Mouse (Mus musculus) limb, embryonic 15.5 days (tissue): ENCODE data around the gene Tmem171. TPM values are rescaled to one million over a fixed set of nuclear protein-coding genes. Genes with fewer than 3 reads are reported as not detected.

Source experiments
- ATAC-seq: fragments of 200-750 bp; cut with Nextera tagmentation; 2 replicates; pipeline ENCODE4 v1.8.0; 2017; ENCODE audit warnings: low read depth, moderate TSS enrichment; ENCODE audit not compliant: insufficient number of reproducible peaks, low FRiP score, low TSS enrichment
- H3K27ac ChIP-seq: fragments of 300-500 bp; sonication (generic); 2 replicates; pipeline ENCODE4 v1.5.1; 2015; ENCODE audit warnings: moderate library complexity, mild to moderate bottlenecking, inconsistent platforms
- H3K27me3 ChIP-seq: fragments of 300-500 bp; sonication (generic); 2 replicates; pipeline ENCODE4 v1.6.1; 2015; ENCODE audit warnings: inconsistent platforms
- H3K36me3 ChIP-seq: fragments of 300-500 bp; sonication (generic); 2 replicates; pipeline ENCODE4 v1.6.1; 2015; ENCODE audit warnings: inconsistent platforms
- H3K4me1 ChIP-seq: fragments of 300-500 bp; sonication (generic); 2 replicates; pipeline ENCODE4 v1.6.1; 2015; ENCODE audit warnings: inconsistent platforms
- H3K4me2 ChIP-seq: fragments of 300-500 bp; sonication (generic); 2 replicates; pipeline ENCODE4 v1.6.1; 2015; ENCODE audit warnings: mild to moderate bottlenecking, inconsistent platforms
- H3K4me3 ChIP-seq: fragments of 300-500 bp; sonication (generic); 2 replicates; pipeline ENCODE4 v1.5.1; 2015; ENCODE audit warnings: mild to moderate bottlenecking, inconsistent platforms
- H3K9ac ChIP-seq: fragments of 300-500 bp; sonication (generic); 2 replicates; pipeline ENCODE4 v1.6.1; 2015; ENCODE audit warnings: inconsistent platforms
- H3K9me3 ChIP-seq: fragments of 300-500 bp; sonication (generic); 2 replicates; pipeline ENCODE4 v1.6.1; 2016; ENCODE audit warnings: inconsistent platforms
- WGBS: fragments of 180-500 bp; shearing (Covaris S2); methylation state at CpG from one replicate; pipeline ENCODE4 v1.1.7; 2015; 5-methylcytosine and 5-hydroxymethylcytosine counted together
- polyA plus RNA-seq: library from polyadenylated mRNA; unstranded; fragments of >200 nt; fragmentation: Nextera tagmentation; extraction: Ambion mirVana; gene quantifications from 2 replicates; pipeline ENCODE4 v1.2.1, GENCODE M21; 2015

The Tmem171 gene
- polyA plus RNA-seq, 1 experiment from 2014 or later = 0.17 TPM

- Histone ChIP-seq H3K4me1 (peaks cover 14% of the 10 kb centered on the region), H3K4me3 (no peak overlapping the region), H3K27me3 (peaks cover 36% of the 10 kb centered on the region), H3K9me3 (no peaks in the 10 kb centered on the region), H3K27ac (no peak overlapping the region), H3K9ac (no peak overlapping the region), H3K36me3 (no peaks in the 10 kb centered on the region), H3K4me2 (no peak overlapping the region)
- 84% methylated on average over 11 of the region's 11 CpGs for WGBS
- no peak for ATAC-seq
Observed at GRCm38 (mm10) chr13:98690886-98691285, 3.7 kb downstream of the Tmem171 start.

- no peak for ATAC-seq
- no peak overlapping the region for H3K9ac ChIP-seq
- WGBS = 49% methylated on average over 11 of the region's 11 CpGs
Observed at GRCm38 (mm10) chr13:98689605-98690290, 4.9 kb downstream of the Tmem171 start.

GRCm38 (mm10) chr13:98687931-98688330, 6.7 kb downstream of the Tmem171 start:
- H3K4me2 ChIP-seq = no peak overlapping the region
- H3K27me3 ChIP-seq = peaks cover 8% of the 10 kb centered on the region; the same call in 1 of the 2 replicates
- 64% methylated on average over 9 of the region's 9 CpGs for WGBS
- peaks cover 6% of the 10 kb centered on the region; the same call in 1 of the 2 replicates for H3K4me1 ChIP-seq
- H3K9me3 ChIP-seq = no peaks in the 10 kb centered on the region
- H3K36me3 ChIP-seq = no peaks in the 10 kb centered on the region
- H3K4me3 ChIP-seq = no peak overlapping the region
- no peak for ATAC-seq
- no peak overlapping the region for H3K27ac ChIP-seq
- H3K9ac ChIP-seq = no peak overlapping the region

More at GRCm38 (mm10) chr13:98689605-98690290, 4.9 kb downstream of the Tmem171 start:
- no peak overlapping the region for H3K4me2 ChIP-seq
- H3K4me3 ChIP-seq = no peak overlapping the region
- H3K36me3 ChIP-seq = no peaks in the 10 kb centered on the region
- no peaks in the 10 kb centered on the region for H3K9me3 ChIP-seq
- peaks cover 8% of the 10 kb centered on the region for H3K4me1 ChIP-seq
- no peak overlapping the region for H3K27ac ChIP-seq
- H3K27me3 ChIP-seq = peaks cover 25% of the 10 kb centered on the region

- no peak overlapping the region for H3K4me2 ChIP-seq
- H3K27me3 ChIP-seq = peaks cover 3% of the 10 kb centered on the region; the same call in 1 of the 2 replicates
- no peak for ATAC-seq
- no peak overlapping the region for H3K4me3 ChIP-seq
- peaks cover 6% of the 10 kb centered on the region; the same call in 1 of the 2 replicates for H3K4me1 ChIP-seq
- no peak overlapping the region for H3K9ac ChIP-seq
- no peaks in the 10 kb centered on the region for H3K36me3 ChIP-seq
- H3K9me3 ChIP-seq = no peaks in the 10 kb centered on the region
- H3K27ac ChIP-seq = no peak overlapping the region
- WGBS = 48% methylated on average over 9 of the region's 9 CpGs
Observed at GRCm38 (mm10) chr13:98684144-98684900, 10.3 kb downstream of the Tmem171 start.

DNA sequence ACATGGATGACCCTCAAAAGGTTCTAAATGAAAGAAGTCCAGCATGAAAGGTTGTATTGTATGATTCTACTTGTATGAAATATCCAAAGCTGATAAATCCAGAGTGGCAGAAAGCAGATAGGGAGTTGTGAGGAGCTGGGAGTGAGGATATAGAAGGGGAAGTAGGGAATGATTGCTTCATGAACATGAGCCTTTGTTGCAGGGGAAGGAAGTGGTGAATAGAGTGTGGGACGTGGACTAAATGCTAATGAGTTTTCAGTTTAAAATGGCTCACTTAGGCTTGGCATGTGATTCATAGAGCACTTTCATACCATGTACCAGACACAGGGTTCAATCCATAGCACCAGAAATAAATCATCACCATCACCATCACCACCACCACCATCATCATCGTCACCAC, 11.2 kb downstream of the Tmem171 start:
- Histone ChIP-seq H3K9me3 (no peaks in the 10 kb centered on the region), H3K4me1 (peaks cover 6% of the 10 kb centered on the region; the same call in 1 of the 2 replicates)
- WGBS = 83% methylated on average over 2 of the region's 2 CpGs

GRCm38 (mm10) chr13:98680470-98681060, 14.1 kb downstream of the Tmem171 start:
- Histone ChIP-seq H3K4me3 (no peak overlapping the region), H3K27ac (no peak overlapping the region), H3K27me3 (no peaks in the 10 kb centered on the region), H3K9me3 (no peaks in the 10 kb centered on the region), H3K9ac (no peak overlapping the region), H3K4me1 (peaks cover 6% of the 10 kb centered on the region; the same call in 1 of the 2 replicates), H3K4me2 (no peak overlapping the region), H3K36me3 (no peaks in the 10 kb centered on the region)
- WGBS = 76% methylated on average over 5 of the region's 5 CpGs
- ATAC-seq = no peak

More for the DNA sequence above, 11.2 kb downstream of the Tmem171 start:
- Histone ChIP-seq H3K27ac (no peak overlapping the region), H3K9ac (no peak overlapping the region), H3K36me3 (no peaks in the 10 kb centered on the region), H3K4me2 (no peak overlapping the region), H3K27me3 (no peaks in the 10 kb centered on the region; the same call in 1 of the 2 replicates), H3K4me3 (no peak overlapping the region)
- ATAC-seq = no peak

DNA sequence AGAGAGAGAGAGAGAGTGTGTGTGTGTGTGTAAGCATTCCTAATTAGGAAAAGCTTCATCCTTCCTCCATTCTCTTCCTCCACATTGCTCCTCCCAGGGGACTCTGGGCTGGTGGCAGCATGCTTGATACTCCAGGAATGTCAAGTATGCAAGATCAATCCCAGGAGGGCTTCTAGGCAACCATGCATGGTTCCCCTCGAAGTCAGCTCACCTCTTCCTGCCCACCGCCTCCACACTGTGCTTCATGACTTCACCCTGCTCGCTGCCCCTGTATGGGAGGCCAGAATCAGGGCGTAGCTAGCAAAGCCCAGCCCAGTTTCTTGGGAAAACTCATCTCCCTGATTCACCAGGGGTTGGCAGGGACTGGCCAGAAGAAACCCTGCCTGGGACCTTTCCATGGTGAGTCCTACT, 15.0 kb downstream of the Tmem171 start:
- Histone ChIP-seq H3K4me1 (peaks cover 6% of the 10 kb centered on the region; the same call in 1 of the 2 replicates), H3K36me3 (no peaks in the 10 kb centered on the region), H3K27ac (no peak overlapping the region), H3K9ac (no peak overlapping the region), H3K4me2 (no peak overlapping the region), H3K4me3 (no peak overlapping the region), H3K27me3 (no peaks in the 10 kb centered on the region), H3K9me3 (no peaks in the 10 kb centered on the region)
- no peak for ATAC-seq
- WGBS = 28% methylated on average over 4 of the region's 4 CpGs

DNA sequence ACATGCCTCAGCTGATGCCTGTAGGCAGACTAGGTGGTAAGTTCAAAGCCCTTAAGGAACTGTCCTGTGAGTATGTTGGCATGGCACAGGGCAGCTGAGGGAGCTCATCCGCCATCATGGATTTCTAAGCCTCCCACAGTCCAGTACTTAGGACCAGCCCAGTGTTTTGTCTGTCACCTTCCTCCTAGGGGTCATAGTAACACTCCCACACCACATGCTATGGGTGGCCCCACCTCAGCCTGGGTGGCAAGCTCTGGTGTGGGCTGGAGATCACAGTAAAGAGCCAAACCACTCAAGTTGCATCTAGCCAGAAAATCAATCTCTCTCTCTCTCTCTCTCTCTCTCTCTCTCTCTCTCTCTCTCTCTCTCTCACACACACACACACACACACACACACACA, 15.4 kb downstream of the Tmem171 start:
- H3K9me3 ChIP-seq = no peaks in the 10 kb centered on the region
- H3K4me3 ChIP-seq = no peak overlapping the region
- H3K4me1 ChIP-seq = peaks cover 6% of the 10 kb centered on the region; the same call in 1 of the 2 replicates
- H3K9ac ChIP-seq = no peak overlapping the region
- H3K4me2 ChIP-seq = no peak overlapping the region
- no peak overlapping the region for H3K27ac ChIP-seq
- no peaks in the 10 kb centered on the region for H3K27me3 ChIP-seq
- no peaks in the 10 kb centered on the region for H3K36me3 ChIP-seq
- ATAC-seq = no peak
- WGBS = 94% methylated on average over 1 of the region's 1 CpGs

DNA sequence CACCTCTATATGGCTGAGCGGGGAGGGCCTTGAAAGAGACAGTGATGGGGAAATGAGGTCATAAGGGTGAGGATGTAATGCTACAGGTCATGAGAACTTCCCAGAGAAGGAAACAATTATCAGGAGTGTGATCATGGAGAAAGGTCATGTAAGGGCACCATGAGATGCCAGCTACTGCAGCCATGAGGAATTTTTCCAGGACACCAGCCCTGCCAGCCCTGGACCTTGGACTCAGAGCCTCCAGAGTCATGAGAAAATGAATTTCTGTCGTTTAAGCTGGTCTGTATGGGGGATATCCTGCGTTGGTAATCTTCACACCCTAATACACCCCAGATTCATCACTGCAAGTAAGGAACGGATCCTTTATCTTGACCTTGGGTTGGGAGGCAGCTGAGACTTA, 20.7 kb downstream of the Tmem171 start:
- Histone ChIP-seq H3K4me2 (no peak overlapping the region), H3K27me3 (no peaks in the 10 kb centered on the region), H3K4me1 (no peaks in the 10 kb centered on the region), H3K9ac (no peak overlapping the region), H3K9me3 (no peaks in the 10 kb centered on the region), H3K4me3 (no peak overlapping the region), H3K36me3 (no peaks in the 10 kb centered on the region), H3K27ac (no peak overlapping the region)
- no peak for ATAC-seq
- 66% methylated on average over 4 of the region's 4 CpGs for WGBS

- Histone ChIP-seq H3K27ac (no peak overlapping the region), H3K4me3 (no peak overlapping the region), H3K9me3 (no peaks in the 10 kb centered on the region), H3K36me3 (no peaks in the 10 kb centered on the region), H3K4me2 (no peak overlapping the region), H3K27me3 (no peaks in the 10 kb centered on the region), H3K4me1 (no peaks in the 10 kb centered on the region), H3K9ac (no peak overlapping the region)
- WGBS = 54% methylated on average over 3 of the region's 3 CpGs
- ATAC-seq = no peak
Observed at GRCm38 (mm10) chr13:98669296-98669695, 25.3 kb downstream of the Tmem171 start.

DNA sequence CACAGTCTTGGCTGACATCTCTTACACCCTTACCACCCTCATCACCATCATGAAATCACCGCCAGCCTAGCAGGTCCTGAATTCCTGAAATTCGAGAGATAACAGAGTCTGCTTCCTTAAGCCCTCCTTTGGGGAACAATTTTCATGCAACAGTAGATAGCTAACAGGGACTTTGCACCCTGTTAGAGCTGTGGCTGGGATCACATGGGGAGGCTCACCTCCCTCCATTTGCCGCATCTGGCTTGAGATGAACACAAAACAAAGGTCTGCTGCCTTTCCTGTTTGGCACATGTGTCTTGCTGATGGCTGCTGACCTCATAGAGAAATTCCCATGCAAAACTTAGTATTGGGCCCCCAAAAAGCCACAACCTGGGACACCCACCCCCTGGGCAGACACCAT, 27.3 kb downstream of the Tmem171 start:
- Histone ChIP-seq H3K9ac (no peak overlapping the region), H3K4me2 (no peak overlapping the region), H3K27me3 (no peaks in the 10 kb centered on the region), H3K4me3 (no peak overlapping the region), H3K27ac (no peak overlapping the region), H3K36me3 (no peaks in the 10 kb centered on the region), H3K4me1 (no peaks in the 10 kb centered on the region), H3K9me3 (no peaks in the 10 kb centered on the region)
- 56% methylated on average over 3 of the region's 3 CpGs for WGBS
- ATAC-seq = no peak

DNA sequence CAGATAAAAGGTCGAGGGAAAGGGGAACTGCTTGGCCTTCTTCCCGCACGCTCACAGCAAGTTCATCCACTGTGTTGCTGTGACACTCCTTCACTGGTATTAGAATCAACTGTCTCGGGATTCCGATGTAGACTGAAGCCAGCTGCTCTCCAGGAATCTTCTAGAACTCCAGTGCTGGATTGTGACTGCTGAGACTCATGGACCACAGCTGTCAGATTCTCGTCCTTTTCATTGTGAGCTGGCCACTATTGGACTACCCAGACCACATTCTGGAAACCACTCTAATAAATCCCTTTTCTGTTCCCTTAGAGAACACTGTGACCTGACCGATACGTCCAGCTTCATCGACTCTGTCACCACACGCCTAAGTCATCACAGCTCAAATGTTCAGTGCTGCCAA, 29.4 kb downstream of the Tmem171 start:
- Histone ChIP-seq H3K9ac (no peak overlapping the region), H3K4me3 (no peak overlapping the region), H3K36me3 (no peaks in the 10 kb centered on the region), H3K4me1 (no peaks in the 10 kb centered on the region), H3K27me3 (no peaks in the 10 kb centered on the region), H3K9me3 (no peaks in the 10 kb centered on the region), H3K27ac (no peak overlapping the region), H3K4me2 (no peak overlapping the region)
- ATAC-seq = no peak
- WGBS = 84% methylated on average over 10 of the region's 10 CpGs
